Mouse (Mus musculus): ENCODE results near the gene Cldn34c1.
"Not testable (repeated sequence)": the region's sequence is repeated elsewhere in the genome, so short reads cannot be mapped to it uniquely, and the experiment has no call there.

Gene Cldn34c1

GRCm38 (mm10) chrX:123103291-123104260, at the start of gene Cldn34c1:
Cldn34c1 (plus strand) TSS chrX:123103495.
- peak; percentile 65 to 73 for DNase-seq (ENCODE audit: low spot score in 2 of 2)

GRCm38 (mm10) chrX:123087441-123087840, 15.9 kb upstream of the Cldn34c1 start:
- no peak for DNase-seq (ENCODE audit: low spot score in 2 of 2)

GRCm38 (mm10) chrX:123102806-123103205, 489 bp upstream of the Cldn34c1 start:
- not testable (repeated sequence) for DNase-seq (ENCODE audit: low spot score in 2 of 2)

GRCm38 (mm10) chrX:123104692-123105091, 1.4 kb downstream of the Cldn34c1 start:
- not testable (repeated sequence) for DNase-seq (ENCODE audit: low spot score in 2 of 2)

GRCm38 (mm10) chrX:123222381-123222780, 119.1 kb downstream of the Cldn34c1 start, which contains the start of gene Srsx:
Srsx (minus strand) TSS chrX:123222481.
- not testable (repeated sequence) for DNase-seq (ENCODE audit: low spot score in 2 of 2)
